8 mouse cellular contexts compared by ENCODE assay signal in the genomic region with DNA sequence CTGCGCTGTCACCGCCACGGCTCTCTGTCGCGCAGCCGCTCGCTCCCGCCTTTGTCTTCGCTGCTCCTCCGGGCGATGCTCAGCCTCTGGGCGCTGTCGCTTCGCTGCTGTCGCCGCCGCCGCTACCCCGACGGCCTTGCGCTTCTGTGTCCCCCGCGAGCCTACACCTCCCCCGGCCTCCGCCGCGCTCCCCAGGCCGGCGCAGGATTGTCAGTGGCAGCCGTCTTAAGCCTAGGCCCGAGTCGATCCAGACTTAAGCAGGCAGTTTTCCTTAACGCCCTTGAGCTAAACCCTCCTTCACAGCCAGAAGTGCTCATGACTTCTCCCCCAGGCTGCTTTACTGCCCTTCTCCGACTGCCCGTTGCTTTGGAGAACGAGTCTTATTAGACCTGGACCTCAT. TPM values are rescaled to one million over a fixed set of nuclear protein-coding genes. Genes with fewer than 3 reads are reported as not detected.
DNase-seq lines count a peak whose midpoint lies in the region; ATAC-seq and TF ChIP-seq lines count a peak whose summit lies in the region.

No protein-coding gene starts in this region.

- H3K4me3 ChIP-seq in kidney, adult 2 months (ENCODE audit: insufficient read depth, low read depth, low read length): peak overlapping the region; percentile 73
- H3K4me3 ChIP-seq in ES-Bruce4 (ENCODE audit: low read depth, low read length): peak overlapping the region; percentile 89
- peak overlapping the region; percentile 99 for H3K4me3 ChIP-seq in embryonic facial prominence, embryonic 12.5 days
- peak overlapping the region; percentile 89 for H3K4me3 ChIP-seq in hindbrain, postnatal 0 days (ENCODE audit: low read length)

- ATAC-seq in embryonic facial prominence, embryonic 12.5 days (ENCODE audit: insufficient number of reproducible peaks, insufficient read depth, low FRiP score, low TSS enrichment): no peak
- no peak for ATAC-seq in hindbrain, postnatal 0 days
- 0 out of 2 replicates have a peak, but pooled peaks have one; percentile 1 for ATAC-seq in megakaryocyte, adult 5-6 weeks (ENCODE audit: poor library complexity, severe bottlenecking)

- H3K4me2 ChIP-seq in embryonic facial prominence, embryonic 12.5 days (replicated peaks): peak overlapping the region; percentile 92
- peak overlapping the region; percentile 86 for H3K4me2 ChIP-seq in hindbrain, postnatal 0 days (ENCODE audit: low read depth, low read length)

- H3K27me3 ChIP-seq in kidney, adult 2 months (replicated peaks; ENCODE audit: control insufficient read depth, insufficient read depth, low read length): no peaks in the 10 kb centered on the region
- no peaks in the 10 kb centered on the region for H3K27me3 ChIP-seq in ES-Bruce4 (ENCODE audit: control insufficient read depth, insufficient read depth, low read length, poor library complexity, severe bottlenecking)
- no peaks in the 10 kb centered on the region for H3K27me3 ChIP-seq in embryonic facial prominence, embryonic 12.5 days
- no peaks in the 10 kb centered on the region for H3K27me3 ChIP-seq in hindbrain, postnatal 0 days (ENCODE audit: insufficient read depth, low read length)

- H3K9me3 ChIP-seq in ES-Bruce4 (replicated peaks; ENCODE audit: control insufficient read depth, insufficient read depth, low read length, poor library complexity, severe bottlenecking): no peaks in the 10 kb centered on the region
- 0 out of 2 replicates have a peak, but pooled peaks cover under 1% of the 10 kb centered on the region for H3K9me3 ChIP-seq in embryonic facial prominence, embryonic 12.5 days
- no peaks in the 10 kb centered on the region for H3K9me3 ChIP-seq in hindbrain, postnatal 0 days (ENCODE audit: low read length)

- TF ChIP-seq EP300 in ES-Bruce4 (IDR thresholded peaks at IDR 0.05; ENCODE audit: insufficient read depth, low read depth, low read length): no peak

- TF ChIP-seq CTCF in kidney, adult 2 months (conservative IDR thresholded peaks at IDR 0.05; ENCODE audit: insufficient read depth, insufficient read length, low read depth, low read length): no peak
- TF ChIP-seq CTCF in ES-Bruce4 (IDR thresholded peaks at IDR 0.05; ENCODE audit: low read depth, low read length): no peak
- TF ChIP-seq CTCF in hindbrain, postnatal 0 days (IDR thresholded peaks at IDR 0.05; ENCODE audit: low read depth): no peak

- H3K4me1 ChIP-seq in kidney, adult 2 months (ENCODE audit: control insufficient read depth, insufficient read depth, low read length): peaks cover 8% of the 10 kb centered on the region; the same call in 1 of the 2 replicates
- peaks cover 2% of the 10 kb centered on the region for H3K4me1 ChIP-seq in ES-Bruce4 (ENCODE audit: control insufficient read depth, insufficient read depth, low read length)
- peaks cover 28% of the 10 kb centered on the region for H3K4me1 ChIP-seq in embryonic facial prominence, embryonic 12.5 days
- H3K4me1 ChIP-seq in hindbrain, postnatal 0 days (ENCODE audit: insufficient read depth, low read length): peaks cover 11% of the 10 kb centered on the region

- peak; percentile 26 for DNase-seq in kidney, adult 2 months
- no peak for DNase-seq in kidney, postnatal 14 days
- DNase-seq in hindbrain, postnatal 0 days (ENCODE audit: low spot score): no peak
- DNase-seq in Muller cell, postnatal 12 days (ENCODE audit: inconsistent ontology term): no peak
- DNase-seq in cerebellum, adult 11-12 months: no peak

- H3K36me3 ChIP-seq in kidney, adult 2 months (ENCODE audit: control insufficient read depth, insufficient read depth, low read length): no peaks in the 10 kb centered on the region; the same call in 1 of the 2 replicates
- no peaks in the 10 kb centered on the region for H3K36me3 ChIP-seq in ES-Bruce4 (ENCODE audit: control insufficient read depth, insufficient read depth, low read length, poor library complexity, severe bottlenecking)
- peaks cover 6% of the 10 kb centered on the region for H3K36me3 ChIP-seq in embryonic facial prominence, embryonic 12.5 days
- H3K36me3 ChIP-seq in hindbrain, postnatal 0 days (ENCODE audit: insufficient read depth, low read length): 0 out of 2 replicates have a peak, but pooled peaks cover 7% of the 10 kb centered on the region

- TF ChIP-seq POLR2A in kidney, adult 2 months (IDR thresholded peaks at IDR 0.05; ENCODE audit: low read depth, low read length): no peak
- TF ChIP-seq POLR2A in ES-Bruce4 (IDR thresholded peaks at IDR 0.05; ENCODE audit: insufficient read depth, low read length): no peak

- H3K27ac ChIP-seq in kidney, adult 2 months (ENCODE audit: insufficient read depth, low read depth, low read length): peak overlapping the region; percentile 84
- peak overlapping the region; percentile 5; the same call in 1 of the 2 replicates for H3K27ac ChIP-seq in ES-Bruce4 (ENCODE audit: insufficient read depth, low read length)
- peak overlapping the region; percentile 99 for H3K27ac ChIP-seq in embryonic facial prominence, embryonic 12.5 days
- H3K27ac ChIP-seq in hindbrain, postnatal 0 days: peak overlapping the region; percentile 100

- WGBS in kidney, adult 2 months: under 1% methylated on average over 36 of the region's 36 CpGs
- WGBS in embryonic facial prominence, embryonic 12.5 days: 1% methylated on average over 29 of the region's 36 CpGs
- WGBS in hindbrain, postnatal 0 days: 0% methylated on average over 36 of the region's 36 CpGs

- peak overlapping the region; percentile 95 for H3K9ac ChIP-seq in ES-Bruce4 (ENCODE audit: low read depth, poor library complexity, severe bottlenecking)
- peak overlapping the region; percentile 99 for H3K9ac ChIP-seq in embryonic facial prominence, embryonic 12.5 days
- peak overlapping the region; percentile 98 for H3K9ac ChIP-seq in hindbrain, postnatal 0 days (replicated peaks; ENCODE audit: low read length)

RNA-seq across cellular contexts. Expression of a gene that starts 1.3 kb away (rescaled TPM):
- polyA plus RNA-seq in kidney, adult 2 months (2012; rRNA removed): 53.1 and 59.5 TPM in 2 replicates
- 53.6 and 59.9 TPM in 2 replicates for polyA plus RNA-seq in ES-Bruce4 (2011; ENCODE audit: insufficient read depth, insufficient read length, low read depth, missing spikeins)
- polyA plus RNA-seq in embryonic facial prominence, embryonic 12.5 days (2016; fragmentation: Nextera tagmentation; extraction: Ambion mirVana): 195 and 207 TPM in 2 replicates
- total RNA-seq in hindbrain, postnatal 0 days (2014; rRNA removed): 119 and 140 TPM in 2 replicates
- 174 and 186 TPM in 2 replicates for polyA plus RNA-seq in hindbrain, postnatal 0 days (2015; fragmentation: Nextera tagmentation; extraction: Ambion mirVana)
- 89.1 and 105 TPM in 2 replicates for total RNA-seq in megakaryocyte, adult 5-6 weeks (2015)
- 165 and 173 TPM in 2 replicates for total RNA-seq in megakaryocyte, adult 5-6 weeks (2017)

RNA-seq across cellular contexts. Expression of a gene that starts 32.8 kb away (rescaled TPM):
- polyA plus RNA-seq in kidney, adult 2 months (2012; rRNA removed): 0.23 and 0.29 TPM in 2 replicates
- 3.2 and 4.7 TPM in 2 replicates for polyA plus RNA-seq in ES-Bruce4 (2011; ENCODE audit: insufficient read depth, insufficient read length, low read depth, missing spikeins)
- 1.1 and 1.2 TPM in 2 replicates for polyA plus RNA-seq in embryonic facial prominence, embryonic 12.5 days (2016; fragmentation: Nextera tagmentation; extraction: Ambion mirVana)
- 25.4 and 45.8 TPM in 2 replicates for total RNA-seq in hindbrain, postnatal 0 days (2014; rRNA removed)
- 13.4 and 14.7 TPM in 2 replicates for polyA plus RNA-seq in hindbrain, postnatal 0 days (2015; fragmentation: Nextera tagmentation; extraction: Ambion mirVana)
- 1.5 and 2.4 TPM in 2 replicates for total RNA-seq in megakaryocyte, adult 5-6 weeks (2015)
- total RNA-seq in megakaryocyte, adult 5-6 weeks (2017): 1.2 and 1.3 TPM in 2 replicates

RNA-seq across cellular contexts. Expression of a gene that starts 32.8 kb away (rescaled TPM):
- polyA plus RNA-seq in kidney, adult 2 months (2012; rRNA removed): 0.48 and 0.64 TPM in 2 replicates
- polyA plus RNA-seq in ES-Bruce4 (2011; ENCODE audit: insufficient read depth, insufficient read length, low read depth, missing spikeins): 0.66 and 0.81 TPM in 2 replicates
- 1.3 and 1.9 TPM in 2 replicates for polyA plus RNA-seq in embryonic facial prominence, embryonic 12.5 days (2016; fragmentation: Nextera tagmentation; extraction: Ambion mirVana)
- total RNA-seq in hindbrain, postnatal 0 days (2014; rRNA removed): 4.1 and 6.0 TPM in 2 replicates
- 5.1 and 5.3 TPM in 2 replicates for polyA plus RNA-seq in hindbrain, postnatal 0 days (2015; fragmentation: Nextera tagmentation; extraction: Ambion mirVana)
- 0.13 and 0.25 TPM in 2 replicates for total RNA-seq in megakaryocyte, adult 5-6 weeks (2015)
- total RNA-seq in megakaryocyte, adult 5-6 weeks (2017): 0.12 and 0.59 TPM in 2 replicates

Comparison
In these comparisons a context has a peak if more than half of its experiments do, and no peak if none do; other contexts are left out.
1. H3K27ac ChIP-seq: peak in every context shown above with its lines; median percentile 100 in hindbrain, postnatal 0 days; 99 in embryonic facial prominence, embryonic 12.5 days; 84 in kidney, adult 2 months; 5 in ES-Bruce4.